Mouse (Mus musculus) heart, adult 2 months (tissue): ENCODE measurements at regions not wholly inside any gene's neighbourhood (a gene's known extent, or its start where the extent isn't known, plus 50 kb on each side); places are given as distances from the start of the nearest gene placed in this dataset.

ENCODE experiments used
- CTCF ChIP-seq: fragments of 200-600 bp; IDR thresholded peaks from 2 replicates; pipeline ENCODE4 v1.8.1; 2022; ENCODE audit warnings: antibody characterized with exemption, mild to moderate bottlenecking, moderate library complexity
- POLR2A ChIP-seq: fragments of 200-500 bp; IDR thresholded peaks from 2 replicates; pipeline ENCODE4 v1.6.1; 2011; ENCODE audit warnings: mild to moderate bottlenecking, low read depth, low read length, control low read depth; ENCODE audit not compliant: insufficient read depth

DNA sequence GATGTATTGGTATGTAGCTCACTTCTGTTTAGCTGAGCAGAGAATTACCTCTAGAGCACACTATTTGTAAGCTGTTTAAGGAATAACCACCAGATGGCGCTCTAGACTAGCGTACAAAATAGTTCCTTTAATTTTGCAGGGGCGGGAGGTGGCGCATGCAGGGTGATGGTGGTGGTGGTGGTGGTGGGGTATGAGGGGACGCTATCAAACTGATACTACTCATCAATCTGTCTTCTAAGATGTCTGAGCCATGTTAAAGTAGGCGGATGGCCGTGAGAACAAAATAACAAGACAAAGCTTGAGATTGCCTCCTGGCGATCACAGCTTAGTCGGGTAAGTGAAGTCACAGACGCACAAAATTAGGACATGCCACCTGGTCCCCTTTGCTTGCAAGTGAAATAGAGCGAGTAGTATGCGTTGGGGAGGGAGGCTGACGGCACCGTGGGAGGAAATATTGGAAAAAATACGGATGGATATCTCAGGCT is 90.6 kb upstream of the Nmur2 start:
- TF ChIP-seq POLR2A = no peak
- peak; percentile 84 for TF ChIP-seq CTCF
